Mouse (Mus musculus) macrophage (primary cell): ENCODE results near the gene 1700125H20Rik. TPM values are rescaled to one million over a fixed set of nuclear protein-coding genes. Genes with fewer than 3 reads are reported as not detected.

ENCODE experiments used
- H3K27ac ChIP-seq: fragments of 350-480 bp; formaldehyde crosslinking; 2 replicates; pipeline ENCODE4 v1.9.0; 2021
- H3K36me3 ChIP-seq: fragments of 350-480 bp; formaldehyde crosslinking; 2 replicates; pipeline ENCODE4 v1.9.0; 2021; ENCODE audit errors: inconsistent target
- H3K4me3 ChIP-seq: fragments of 350-480 bp; formaldehyde crosslinking; 2 replicates; pipeline ENCODE4 v1.9.0; 2021; ENCODE audit errors: inconsistent target
- H3K79me2 ChIP-seq: fragments of 350-480 bp; formaldehyde crosslinking; 2 replicates; pipeline ENCODE4 v1.9.0; 2021; ENCODE audit errors: inconsistent target
- WGBS: methylation state at CpG from one replicate; pipeline ENCODE4 v1.1.7; 2026; ENCODE audit warnings: inconsistent platforms; ENCODE audit not compliant: missing documents; 5-methylcytosine and 5-hydroxymethylcytosine counted together
- polyA plus RNA-seq: library from polyadenylated mRNA; stranded (reverse); fragments of 250-400 nt; gene quantifications from 3 replicates; pipeline ENCODE4 v1.2.4, GENCODE M21; 2018; ENCODE audit warnings: inconsistent platforms

1700125H20Rik gene
- polyA plus RNA-seq, 1 experiment from 2014 or later: not detected

- Histone ChIP-seq H3K36me3 (no peaks in the 10 kb centered on the region), H3K27ac (no peak overlapping the region), H3K79me2 (no peaks in the 10 kb centered on the region), H3K4me3 (no peak overlapping the region)
- 55% methylated on average over 2 of the region's 2 CpGs for WGBS
Measured at GRCm38 (mm10) chr11:85170833-85171232, 629 bp downstream of the 1700125H20Rik start.

GRCm38 (mm10) chr11:85175941-85176340 lies 5.7 kb downstream of the 1700125H20Rik start:
- WGBS: 48% methylated on average over 3 of the region's 3 CpGs
- Histone ChIP-seq H3K27ac (no peak overlapping the region), H3K4me3 (no peak overlapping the region), H3K36me3 (no peaks in the 10 kb centered on the region), H3K79me2 (no peaks in the 10 kb centered on the region)

GRCm38 (mm10) chr11:85177761-85178160 lies 7.6 kb downstream of the 1700125H20Rik start:
- WGBS: 80% methylated on average over 6 of the region's 6 CpGs
- Histone ChIP-seq H3K36me3 (no peaks in the 10 kb centered on the region), H3K27ac (no peak overlapping the region), H3K4me3 (no peak overlapping the region), H3K79me2 (no peaks in the 10 kb centered on the region)

GRCm38 (mm10) chr11:85178413-85178812 lies 8.2 kb downstream of the 1700125H20Rik start:
- Histone ChIP-seq H3K4me3 (no peak overlapping the region), H3K36me3 (no peaks in the 10 kb centered on the region), H3K79me2 (no peaks in the 10 kb centered on the region), H3K27ac (no peak overlapping the region)
- 98% methylated on average over 4 of the region's 4 CpGs for WGBS

GRCm38 (mm10) chr11:85182617-85183283 lies 12.5 kb downstream of the 1700125H20Rik start:
- no peaks in the 10 kb centered on the region for H3K36me3 ChIP-seq
- no peaks in the 10 kb centered on the region for H3K79me2 ChIP-seq
- peak overlapping the region; percentile 9; the same call in 1 of the 2 replicates for H3K4me3 ChIP-seq
- WGBS: 9% methylated on average over 19 of the region's 20 CpGs
- no peak overlapping the region for H3K27ac ChIP-seq

GRCm38 (mm10) chr11:85183284-85183779 lies 13.1 kb downstream of the 1700125H20Rik start:
- Histone ChIP-seq H3K4me3 (peak overlapping the region; percentile 9; the same call in 1 of the 2 replicates), H3K36me3 (no peaks in the 10 kb centered on the region), H3K79me2 (no peaks in the 10 kb centered on the region), H3K27ac (no peak overlapping the region)
- WGBS: 29% methylated on average over 13 of the region's 13 CpGs

GRCm38 (mm10) chr11:85184082-85184481 lies 13.9 kb downstream of the 1700125H20Rik start:
- Histone ChIP-seq H3K36me3 (no peaks in the 10 kb centered on the region), H3K4me3 (no peak overlapping the region), H3K79me2 (no peaks in the 10 kb centered on the region), H3K27ac (no peak overlapping the region)
- WGBS: 91% methylated on average over 5 of the region's 5 CpGs

GRCm38 (mm10) chr11:85184839-85185238 lies 14.6 kb downstream of the 1700125H20Rik start:
- no peak overlapping the region for H3K27ac ChIP-seq
- H3K36me3 ChIP-seq: no peaks in the 10 kb centered on the region
- 94% methylated on average over 6 of the region's 6 CpGs for WGBS
- no peaks in the 10 kb centered on the region for H3K79me2 ChIP-seq
- no peak overlapping the region for H3K4me3 ChIP-seq

GRCm38 (mm10) chr11:85189110-85189509 lies 18.9 kb downstream of the 1700125H20Rik start:
- no peaks in the 10 kb centered on the region for H3K79me2 ChIP-seq
- H3K27ac ChIP-seq: no peak overlapping the region

GRCm38 (mm10) chr11:85190741-85191140 lies 20.5 kb downstream of the 1700125H20Rik start:
- Histone ChIP-seq H3K4me3 (no peak overlapping the region), H3K27ac (no peak overlapping the region), H3K79me2 (no peaks in the 10 kb centered on the region), H3K36me3 (peaks cover 55% of the 10 kb centered on the region)
- WGBS: 93% methylated on average over 12 of the region's 12 CpGs

More at GRCm38 (mm10) chr11:85189110-85189509, 18.9 kb downstream of the 1700125H20Rik start:
- Histone ChIP-seq H3K4me3 (no peak overlapping the region), H3K36me3 (peaks cover 40% of the 10 kb centered on the region)
- WGBS: 98% methylated on average over 4 of the region's 4 CpGs

- WGBS: 91% methylated on average over 11 of the region's 11 CpGs
- Histone ChIP-seq H3K27ac (no peak overlapping the region), H3K79me2 (no peaks in the 10 kb centered on the region), H3K36me3 (peaks cover 83% of the 10 kb centered on the region), H3K4me3 (no peak overlapping the region)
Measured at GRCm38 (mm10) chr11:85194206-85194605, 24.0 kb downstream of the 1700125H20Rik start.

- Histone ChIP-seq H3K27ac (no peak overlapping the region), H3K4me3 (no peak overlapping the region), H3K79me2 (no peaks in the 10 kb centered on the region), H3K36me3 (peaks cover 89% of the 10 kb centered on the region)
- 97% methylated on average over 8 of the region's 9 CpGs for WGBS
Measured at GRCm38 (mm10) chr11:85196046-85196445, 25.8 kb downstream of the 1700125H20Rik start.

- 91% methylated on average over 2 of the region's 2 CpGs for WGBS
Measured at GRCm38 (mm10) chr11:85198906-85199305, 28.7 kb downstream of the 1700125H20Rik start.

GRCm38 (mm10) chr11:85206231-85206630 lies 36.0 kb downstream of the 1700125H20Rik start:
- Histone ChIP-seq H3K27ac (no peak overlapping the region), H3K4me3 (no peak overlapping the region), H3K79me2 (no peaks in the 10 kb centered on the region; the same call in 1 of the 2 replicates), H3K36me3 (peaks cover 66% of the 10 kb centered on the region)

More at GRCm38 (mm10) chr11:85198906-85199305, 28.7 kb downstream of the 1700125H20Rik start:
- Histone ChIP-seq H3K4me3 (no peak overlapping the region), H3K79me2 (no peaks in the 10 kb centered on the region), H3K36me3 (peaks cover 78% of the 10 kb centered on the region), H3K27ac (no peak overlapping the region)

GRCm38 (mm10) chr11:85211151-85211550 lies 40.9 kb downstream of the 1700125H20Rik start:
- H3K4me3 ChIP-seq: no peak overlapping the region
- H3K36me3 ChIP-seq: peaks cover 67% of the 10 kb centered on the region
- peaks cover 13% of the 10 kb centered on the region for H3K79me2 ChIP-seq
- H3K27ac ChIP-seq: no peak overlapping the region
- WGBS: 100% methylated on average over 2 of the region's 2 CpGs
